Mouse (Mus musculus): ENCODE data around the gene Il25.

- TF ChIP-seq CTCF (IDR thresholded peaks at IDR 0.05; ENCODE audit: extremely low read depth, insufficient read depth, low read length) (no peak), POLR2A (IDR thresholded peaks at IDR 0.05; ENCODE audit: extremely low read depth, insufficient read depth, low read length) (no peak)
Observed at GRCm38 (mm10) chr14:54963727-54964126, 31.2 kb downstream of the Il25 start.

Measured in cortical plate, adult 2 months (tissue).